Mouse (Mus musculus) intestine, embryonic 16.5 days (tissue): ENCODE data around the gene Pde6d. TPM values are rescaled to one million over a fixed set of nuclear protein-coding genes. Genes with fewer than 3 reads are reported as not detected.

ENCODE experiments used
- ATAC-seq: fragments of 200-750 bp; cut with Nextera tagmentation; 2 replicates; pipeline ENCODE4 v1.8.0; 2017; ENCODE audit warnings: moderate TSS enrichment, moderate library complexity
- H3K27ac ChIP-seq: fragments of 300-500 bp; sonication (generic); 2 replicates; pipeline ENCODE4 v1.5.1; 2014; ENCODE audit warnings: mild to moderate bottlenecking, low read length
- H3K27me3 ChIP-seq: fragments of 300-500 bp; sonication (generic); replicated peaks from 2 replicates; pipeline ENCODE4 v1.6.1; 2014; ENCODE audit warnings: low read length, control low read depth, mixed read lengths; ENCODE audit not compliant: control insufficient read depth, insufficient read depth
- H3K36me3 ChIP-seq: fragments of 300-500 bp; sonication (generic); 2 replicates; pipeline ENCODE4 v1.6.1; 2014; ENCODE audit warnings: low read length, control low read depth; ENCODE audit not compliant: control insufficient read depth, insufficient read depth
- H3K4me1 ChIP-seq: fragments of 300-500 bp; sonication (generic); 2 replicates; pipeline ENCODE4 v1.6.1; 2014; ENCODE audit warnings: low read length, control low read depth, mixed read lengths; ENCODE audit not compliant: control insufficient read depth, insufficient read depth
- H3K4me2 ChIP-seq: fragments of 300-500 bp; sonication (generic); 2 replicates; pipeline ENCODE4 v1.6.1; 2014; ENCODE audit warnings: low read depth, low read length, control low read depth
- H3K4me3 ChIP-seq: fragments of 300-500 bp; sonication (generic); 2 replicates; pipeline ENCODE4 v1.5.1; 2014; ENCODE audit warnings: mild to moderate bottlenecking, low read length
- H3K9ac ChIP-seq: fragments of 300-500 bp; sonication (generic); 2 replicates; pipeline ENCODE4 v1.6.1; 2014; ENCODE audit warnings: low read depth, low read length
- H3K9me3 ChIP-seq: fragments of 300-500 bp; sonication (generic); 2 replicates; pipeline ENCODE4 v1.6.1; 2016; ENCODE audit warnings: low read length, control low read depth; ENCODE audit not compliant: control insufficient read depth
- WGBS: fragments of 180-500 bp; shearing (Covaris S2); extraction: QIAGEN DNeasy Blood & Tissue Kit; methylation state at CpG from one replicate; pipeline ENCODE4 v1.1.7; 2014; 5-methylcytosine and 5-hydroxymethylcytosine counted together
- polyA plus RNA-seq: library from polyadenylated mRNA; unstranded; fragments of >200 nt; fragmentation: Nextera tagmentation; extraction: Ambion mirVana; gene quantifications from 2 replicates; pipeline ENCODE4 v1.2.1, GENCODE M21; 2015

The Pde6d gene
- polyA plus RNA-seq, 1 experiment from 2014 or later = 35.2 TPM

GRCm38 (mm10) chr1:86493783-86494182, 88.6 kb downstream of the Pde6d start:
- no peak for ATAC-seq
- 0 out of 2 replicates have a peak overlapping the region, but pooled peaks have one; percentile 8 for H3K9ac ChIP-seq
- no peaks in the 10 kb centered on the region for H3K36me3 ChIP-seq
- WGBS = 90% methylated on average over 3 of the region's 3 CpGs
- peaks cover 46% of the 10 kb centered on the region for H3K4me1 ChIP-seq
- no peak overlapping the region for H3K4me3 ChIP-seq
- H3K4me2 ChIP-seq = no peak overlapping the region
- H3K9me3 ChIP-seq = no peaks in the 10 kb centered on the region
- H3K27ac ChIP-seq = no peak overlapping the region
- no peaks in the 10 kb centered on the region for H3K27me3 ChIP-seq

Other genes with a start within 250 kb of the Pde6d start
- 355 and 416 TPM in 2 replicates for gene Ncl, start 223.2 kb downstream of the Pde6d start, polyA plus RNA-seq
- gene Nmur1, start 156.4 kb downstream of the Pde6d start, polyA plus RNA-seq = 0.46 and 0.88 TPM in 2 replicates
- gene Tex44, start 156.3 kb downstream of the Pde6d start, polyA plus RNA-seq = not detected in 2 replicates
- gene Ptma, start 55.9 kb downstream of the Pde6d start, polyA plus RNA-seq = 1,684 and 1,813 TPM in 2 replicates
- 31.5 and 35.1 TPM in 2 replicates for gene Cops7b, start 275 bp upstream of the Pde6d start, polyA plus RNA-seq
- 0.34 and 0.72 TPM in 2 replicates for gene Nppc, start 87.9 kb upstream of the Pde6d start, polyA plus RNA-seq
- 19.0 and 19.1 TPM in 2 replicates for gene Dis3l2, start 121.2 kb upstream of the Pde6d start, polyA plus RNA-seq